Mouse (Mus musculus): ENCODE measurements around the gene Gpc6.

Gpc6 gene

DNA sequence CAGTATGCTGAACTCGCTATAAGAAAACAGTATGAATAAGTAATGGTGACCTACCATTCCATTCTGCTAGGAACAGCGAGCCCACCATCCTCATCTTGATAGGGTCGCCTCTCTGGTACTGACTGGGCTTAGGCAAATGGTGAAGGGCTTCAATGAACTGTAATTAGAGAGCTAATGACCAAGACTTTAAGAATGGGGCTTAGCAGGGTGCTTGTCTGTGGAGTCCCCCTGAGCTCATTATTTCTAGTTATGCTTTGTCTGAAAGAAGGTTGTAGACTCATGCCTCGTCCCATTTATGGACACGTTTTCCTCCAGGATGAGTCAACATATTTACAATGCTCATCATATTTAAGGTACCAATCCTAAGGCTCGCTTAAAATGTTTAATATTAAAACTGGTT lies 313.1 kb downstream of the Gpc6 start:
- no peak for DNase-seq (ENCODE audit: low spot score in 2 of 2)

DNA sequence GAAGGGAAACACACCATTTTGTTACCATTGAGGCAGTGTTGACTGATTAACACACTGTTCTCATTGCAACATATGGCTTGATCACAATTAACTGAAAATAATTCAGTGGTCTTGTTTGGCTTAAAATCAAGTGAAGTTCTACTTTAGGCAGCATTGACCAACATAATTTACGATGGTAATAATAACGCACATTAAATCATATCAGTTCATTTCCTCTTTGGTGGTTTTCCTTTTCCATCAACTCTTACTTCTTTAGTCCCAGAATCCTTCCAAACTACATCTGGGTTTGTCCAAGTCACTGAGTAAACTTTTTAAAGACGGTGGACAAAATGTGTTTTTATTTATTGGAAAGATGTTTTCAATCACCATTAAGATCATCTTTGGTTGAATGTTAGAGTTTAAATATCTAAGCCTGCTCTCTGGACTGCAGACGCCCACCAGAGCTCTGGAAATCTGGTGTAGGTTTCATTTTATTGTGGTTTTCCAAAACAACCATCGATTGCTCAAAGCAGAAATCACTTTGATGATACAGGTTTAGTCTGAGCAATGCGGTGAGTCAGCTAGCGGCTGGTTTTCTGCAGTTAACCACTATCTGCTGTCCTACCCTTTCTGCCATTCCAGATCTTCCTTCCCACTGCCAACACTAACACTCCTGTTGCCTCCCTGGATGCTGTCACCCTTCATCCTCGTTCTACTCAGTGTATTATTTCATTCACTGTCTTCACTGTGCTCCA lies 314.7 kb downstream of the Gpc6 start:
- DNase-seq (ENCODE audit: low spot score in 2 of 2): no peak

DNA sequence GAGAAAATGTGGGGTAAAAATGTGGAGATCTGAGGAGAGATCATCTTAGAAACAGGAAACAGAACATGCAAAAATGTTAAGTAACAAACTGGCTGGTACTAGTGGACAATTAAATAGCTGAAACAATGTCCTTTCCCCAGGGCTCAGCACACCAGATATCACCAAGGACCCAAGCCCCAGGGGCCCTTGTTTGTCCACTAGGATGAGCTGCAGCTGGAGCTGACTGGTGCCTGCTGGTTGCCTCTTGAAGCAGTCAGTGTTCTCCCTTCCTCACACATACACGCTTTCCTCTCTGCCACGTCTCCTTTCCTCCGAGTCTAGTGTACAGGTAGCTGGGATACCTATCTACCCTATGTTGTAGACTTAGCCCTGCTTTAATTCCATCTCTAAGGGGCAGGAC lies 320.5 kb downstream of the Gpc6 start:
- DNase-seq (ENCODE audit: low spot score in 2 of 2): no peak

DNA sequence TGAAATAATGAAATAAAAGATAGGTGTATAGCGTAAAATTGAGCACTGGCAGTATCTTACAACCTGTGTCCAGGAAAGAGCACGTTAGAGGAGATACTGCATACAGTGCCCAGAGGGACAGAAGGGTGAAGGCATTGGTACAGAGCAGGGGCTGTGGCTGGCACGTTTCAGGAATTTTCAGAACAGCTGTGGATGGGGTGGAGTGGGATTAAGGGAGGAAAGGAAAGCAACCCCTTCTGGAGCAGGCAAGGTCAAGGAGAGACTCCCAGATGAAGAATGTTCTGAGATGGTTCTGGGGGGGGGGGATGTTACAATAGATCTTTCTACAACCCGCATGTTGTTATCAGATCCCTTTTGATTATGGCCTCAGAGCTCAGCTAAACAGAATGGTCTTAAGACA lies 331.1 kb downstream of the Gpc6 start:
- DNase-seq (ENCODE audit: low spot score in 2 of 2): no peak

DNA sequence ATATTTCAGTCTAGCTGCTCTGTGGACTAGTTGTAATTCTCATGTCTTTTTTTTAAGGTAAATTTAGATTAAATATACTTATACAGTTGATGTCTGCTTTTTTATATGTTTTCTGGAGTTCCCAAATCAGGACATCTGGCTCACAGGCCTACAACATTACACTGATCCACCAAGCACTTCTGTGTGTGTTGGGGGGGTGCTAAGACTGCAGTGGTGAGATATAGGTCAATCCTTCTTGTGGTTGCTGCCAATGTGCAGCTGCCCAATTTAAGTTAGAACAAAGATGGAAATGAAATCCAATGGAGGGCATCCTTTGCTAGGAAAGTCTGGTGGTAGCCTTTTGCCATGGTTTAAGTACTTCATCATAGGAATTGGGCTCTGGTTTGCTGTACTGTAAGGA lies 340.5 kb downstream of the Gpc6 start:
- DNase-seq (ENCODE audit: low spot score in 2 of 2): no peak

DNA sequence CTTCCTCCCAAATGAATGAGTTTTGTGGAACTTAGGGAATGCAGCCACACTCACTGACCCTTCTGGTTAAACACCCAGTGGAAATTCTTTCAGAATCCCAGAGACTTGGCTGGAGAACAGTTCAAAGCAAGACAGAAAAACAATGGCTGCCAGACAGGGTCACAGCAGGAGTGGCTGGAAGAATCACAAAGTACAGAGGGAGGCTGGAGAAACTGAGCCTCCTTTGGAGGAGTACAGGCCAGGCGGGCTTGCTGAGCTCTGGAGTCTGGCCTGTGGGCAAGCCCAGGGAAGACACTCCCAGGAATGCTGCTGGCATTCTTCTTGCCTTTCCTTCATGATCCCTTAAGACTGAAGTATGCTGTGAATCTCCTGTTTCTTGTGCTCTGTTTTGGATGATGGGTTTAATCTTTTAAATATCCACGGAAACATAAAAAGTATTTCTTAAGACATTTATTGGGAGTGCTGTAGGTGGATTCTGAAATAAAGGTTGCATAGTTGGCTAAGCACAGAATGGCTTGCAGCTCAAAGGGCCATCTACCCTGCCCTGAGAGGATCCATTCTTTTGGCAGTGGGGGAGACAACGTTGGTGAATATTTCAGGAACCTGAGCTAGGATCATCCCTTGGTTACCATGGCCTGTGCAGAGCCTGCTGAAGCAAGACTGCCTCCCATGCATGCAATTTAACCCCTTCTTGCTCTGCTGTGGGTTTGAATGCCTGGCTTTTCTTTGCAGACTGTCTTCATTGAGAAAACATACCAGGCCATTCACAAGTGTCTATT lies 342.9 kb downstream of the Gpc6 start:
- no peak for DNase-seq (ENCODE audit: low spot score in 2 of 2)

DNA sequence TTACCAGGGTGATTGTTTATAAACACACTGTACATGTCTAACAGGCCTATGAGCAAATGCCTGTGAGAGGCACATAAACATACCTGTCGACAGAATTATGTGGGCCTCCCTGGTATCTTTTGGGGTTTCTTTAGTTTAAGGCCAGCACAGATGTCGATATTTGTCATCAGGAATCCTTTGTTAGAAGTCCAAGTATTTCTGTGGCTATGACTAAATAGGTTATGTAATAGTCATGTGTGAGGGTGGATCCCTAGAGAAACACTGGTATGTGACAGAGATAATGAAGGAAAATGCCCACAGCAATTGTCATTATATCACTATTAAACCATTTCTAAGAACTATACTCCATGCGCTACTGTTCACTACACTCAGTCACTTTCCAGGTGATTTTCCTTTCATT lies 358.5 kb downstream of the Gpc6 start:
- DNase-seq (ENCODE audit: low spot score in 2 of 2): no peak

DNA sequence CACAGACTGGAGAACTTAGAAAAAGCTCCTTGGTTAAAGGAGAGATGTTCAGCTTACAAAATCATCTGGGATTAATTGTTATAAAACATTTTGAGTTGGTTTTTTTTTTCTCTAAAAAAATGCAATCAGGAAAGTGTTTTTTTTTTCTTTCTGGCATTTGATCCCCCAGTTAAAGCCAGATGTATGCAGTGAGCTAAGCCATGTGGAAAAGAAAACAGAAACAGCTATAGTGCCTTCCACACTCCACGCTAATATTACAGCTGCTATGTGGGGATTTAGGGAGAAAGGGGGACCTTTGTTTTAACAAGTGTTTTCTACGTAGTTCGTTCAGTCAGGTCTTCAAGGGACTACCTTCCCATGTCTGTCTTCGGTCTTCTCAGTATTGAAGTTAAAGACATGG lies 368.6 kb downstream of the Gpc6 start:
- DNase-seq (ENCODE audit: low spot score in 2 of 2): no peak

DNA sequence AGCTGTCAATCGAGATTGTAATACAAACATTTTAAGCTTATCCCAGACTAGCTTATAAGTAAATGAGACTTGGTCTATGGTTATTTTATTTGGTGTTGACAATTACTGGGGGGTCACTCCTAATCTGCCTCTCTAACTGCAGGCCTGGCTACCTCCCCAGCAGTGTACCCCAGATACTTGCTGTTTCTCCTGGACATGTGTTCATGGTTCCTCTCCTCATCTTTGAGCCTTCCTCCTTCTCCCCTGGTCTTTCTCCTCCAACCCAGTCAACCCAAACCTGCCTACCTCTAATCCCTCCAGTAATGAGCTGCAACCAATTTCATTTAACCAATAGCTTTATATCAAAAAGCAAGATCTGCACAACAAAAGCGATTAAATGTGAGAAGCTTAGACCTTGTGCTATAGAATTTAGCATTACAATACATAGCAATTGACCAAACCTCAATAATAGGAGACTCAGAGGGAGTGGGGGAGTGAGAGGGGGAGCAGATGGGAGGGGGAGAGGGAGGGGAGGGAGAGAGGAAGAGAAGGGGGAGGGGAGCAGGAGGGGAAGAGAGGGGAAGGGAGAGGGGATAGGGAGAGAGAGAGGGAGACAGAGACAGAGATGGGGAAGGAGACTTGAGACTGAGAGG lies 371.2 kb downstream of the Gpc6 start:
- DNase-seq (ENCODE audit: low spot score in 2 of 2): no peak

DNA sequence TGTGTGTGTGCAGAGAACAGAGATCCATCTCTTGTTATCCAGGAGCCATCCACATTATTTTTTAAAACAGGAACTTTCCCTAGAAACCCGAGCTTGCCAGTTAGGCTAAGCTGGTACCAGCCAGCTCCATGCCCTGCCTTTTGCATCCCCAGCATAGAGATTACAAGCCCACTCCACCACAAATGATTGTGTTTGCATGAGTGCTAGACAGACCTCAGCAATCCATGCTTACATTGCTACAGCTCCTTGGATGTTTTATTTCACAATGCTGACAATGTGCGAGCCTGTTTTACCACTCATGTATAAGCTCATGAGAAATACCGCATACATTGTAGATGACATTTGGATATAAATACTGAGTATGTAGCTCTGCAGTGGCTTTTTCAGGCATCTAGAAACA lies 375.9 kb downstream of the Gpc6 start:
- DNase-seq (ENCODE audit: low spot score in 2 of 2): no peak

DNA sequence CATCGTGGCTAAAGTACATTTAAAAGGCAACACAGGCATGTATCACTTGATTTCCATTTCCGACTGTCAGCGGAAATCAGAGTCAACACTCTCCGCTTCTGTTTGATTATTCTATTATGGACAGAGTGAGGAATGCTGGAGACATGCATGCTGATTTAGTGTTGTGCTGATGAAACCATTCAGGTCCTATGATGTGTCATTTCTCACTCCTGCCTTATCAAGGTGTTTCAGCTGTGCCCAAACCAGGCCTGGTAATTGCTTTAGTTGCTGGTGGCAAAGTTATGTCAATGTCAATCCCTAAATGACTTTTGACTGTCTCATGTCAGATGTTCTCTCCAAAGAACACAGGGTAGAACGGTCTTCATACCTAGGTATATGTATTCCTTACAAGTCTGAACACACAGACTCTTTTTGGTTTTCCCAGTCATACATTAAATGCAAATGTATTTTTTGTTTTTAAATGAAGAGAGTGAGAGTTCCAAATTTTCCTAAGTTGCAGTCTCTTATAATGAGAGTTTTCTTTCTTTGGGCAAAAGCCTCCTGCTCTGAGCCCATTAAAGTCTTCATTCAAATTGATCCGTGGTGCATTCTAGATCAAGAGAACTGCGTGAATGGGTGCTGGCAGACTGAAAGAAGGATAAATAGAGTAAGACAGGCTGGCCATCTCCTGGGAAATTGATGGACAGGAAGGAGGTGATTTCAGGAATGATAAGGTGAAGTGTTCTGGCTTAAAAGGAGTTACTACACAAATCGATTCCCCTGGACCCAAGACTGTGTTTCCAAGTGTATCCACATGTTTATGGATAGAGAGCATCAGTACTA lies 379.0 kb downstream of the Gpc6 start:
- DNase-seq (ENCODE audit: low spot score in 2 of 2): no peak

DNA sequence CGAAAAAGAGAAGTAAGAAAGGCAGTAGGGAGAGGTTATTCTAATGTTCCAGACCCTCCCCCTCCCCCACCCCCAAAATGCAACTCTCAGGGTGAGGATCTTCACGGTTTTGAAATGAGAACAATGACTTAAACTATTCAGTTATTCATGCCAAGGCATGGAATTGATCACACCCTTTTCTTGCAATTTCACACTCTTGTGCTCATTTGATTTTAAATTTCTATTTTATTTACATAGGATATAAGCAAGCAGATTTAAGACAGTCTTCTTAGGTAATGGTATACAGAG lies 379.6 kb downstream of the Gpc6 start:
- no peak for DNase-seq (ENCODE audit: low spot score in 2 of 2)

DNA sequence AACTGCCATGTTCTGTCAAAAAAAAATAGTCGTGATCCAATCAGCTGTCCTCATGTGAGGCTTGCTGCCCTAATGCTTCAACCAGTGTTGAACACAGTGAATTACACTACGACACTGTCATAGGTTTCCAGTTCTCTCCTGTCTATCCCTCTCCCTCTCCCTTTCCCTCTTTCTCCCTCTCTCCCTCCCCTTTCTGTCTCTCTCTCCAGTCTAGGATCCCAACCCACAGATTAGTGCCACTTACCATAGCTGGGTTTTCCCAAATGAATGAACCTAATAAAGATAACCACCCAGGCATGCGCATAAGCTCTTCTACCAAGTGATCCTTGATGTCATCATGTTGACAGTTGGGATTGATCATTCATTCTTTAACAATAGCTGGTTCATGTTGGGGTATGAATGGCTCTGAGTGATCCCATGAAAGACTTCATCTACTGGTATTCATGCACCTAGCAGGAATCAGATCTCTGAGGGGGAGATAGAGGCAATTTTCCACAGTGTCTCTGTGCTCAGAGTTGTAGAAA lies 384.9 kb downstream of the Gpc6 start:
- no peak for DNase-seq (ENCODE audit: low spot score in 2 of 2)

DNA sequence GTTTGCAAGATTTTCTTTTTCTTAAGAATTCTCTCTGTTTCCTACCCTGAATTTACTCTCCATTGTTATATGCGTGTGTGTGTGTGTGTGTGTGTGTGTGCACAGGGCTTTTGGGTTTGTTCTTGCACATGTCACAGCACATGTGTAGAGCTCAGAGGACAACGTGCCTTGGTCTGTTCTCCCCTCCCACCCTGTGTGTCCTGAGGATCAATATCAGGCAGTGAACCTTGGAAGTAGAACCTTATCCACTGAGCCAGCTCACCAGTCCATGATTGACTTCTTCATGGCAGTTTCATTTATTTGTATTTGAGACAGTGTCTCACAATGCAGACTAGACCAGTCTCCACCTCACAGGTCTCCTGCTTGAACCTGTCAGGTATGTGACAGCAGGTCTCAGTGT lies 399.1 kb downstream of the Gpc6 start:
- no peak for DNase-seq (ENCODE audit: low spot score in 2 of 2)

DNA sequence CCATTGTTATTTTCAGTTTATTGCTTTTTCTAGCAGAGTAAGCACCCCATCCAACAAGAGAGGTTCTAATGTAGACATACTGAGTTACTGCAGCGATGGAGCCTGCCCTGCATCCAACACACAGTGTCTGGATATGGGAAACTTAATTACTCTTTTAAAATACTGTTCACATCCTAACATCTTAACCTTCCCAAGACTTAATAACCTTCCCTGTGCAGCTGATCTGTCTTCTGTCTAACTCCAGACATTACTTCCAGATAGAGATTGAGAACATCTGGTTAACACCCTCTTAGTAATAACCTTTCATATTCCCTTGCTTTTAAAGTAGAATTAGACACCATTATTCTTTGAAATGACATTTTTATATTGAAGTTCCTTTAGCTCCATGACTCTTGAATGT lies 407.1 kb downstream of the Gpc6 start:
- DNase-seq (ENCODE audit: low spot score in 2 of 2): no peak

DNA sequence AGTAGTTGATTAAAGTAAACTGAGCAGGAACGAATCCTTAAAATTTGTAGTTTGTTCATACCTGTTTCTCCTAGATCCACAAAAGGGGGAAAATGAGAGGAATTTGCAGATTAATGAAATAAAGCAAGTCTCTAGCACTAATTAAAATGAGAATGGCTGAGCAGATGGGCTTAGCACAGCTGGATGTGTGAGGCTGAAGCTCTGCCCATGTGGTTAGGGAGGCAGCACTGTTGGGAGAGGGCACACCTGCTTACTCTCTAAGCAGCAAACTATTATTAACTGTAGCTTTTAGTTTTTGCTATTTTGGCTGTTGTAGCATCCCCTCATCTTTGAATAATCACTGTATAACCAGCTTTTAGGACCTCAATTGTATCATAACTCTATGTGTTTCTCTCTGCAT lies 412.2 kb downstream of the Gpc6 start:
- no peak for DNase-seq (ENCODE audit: low spot score in 2 of 2)

DNA sequence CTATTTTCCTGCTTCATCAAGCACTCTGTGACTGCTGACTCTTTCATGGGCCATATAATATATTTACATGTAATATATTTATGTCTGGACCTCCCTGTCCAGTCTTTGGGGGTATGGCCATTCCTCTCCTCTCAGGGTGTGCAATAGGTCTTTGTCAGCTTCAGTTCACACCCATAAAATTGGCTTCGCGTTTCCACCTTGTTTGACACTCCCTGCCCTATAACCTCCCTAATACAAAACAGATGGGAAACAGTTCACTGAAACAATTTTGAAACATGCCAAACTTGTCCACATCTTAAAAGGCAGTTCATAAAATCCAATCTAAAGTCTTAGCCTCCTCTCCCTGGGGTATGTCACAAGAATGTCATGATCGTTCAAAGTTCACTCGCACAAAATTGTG lies 415.4 kb downstream of the Gpc6 start:
- no peak for DNase-seq (ENCODE audit: low spot score in 2 of 2)

DNA sequence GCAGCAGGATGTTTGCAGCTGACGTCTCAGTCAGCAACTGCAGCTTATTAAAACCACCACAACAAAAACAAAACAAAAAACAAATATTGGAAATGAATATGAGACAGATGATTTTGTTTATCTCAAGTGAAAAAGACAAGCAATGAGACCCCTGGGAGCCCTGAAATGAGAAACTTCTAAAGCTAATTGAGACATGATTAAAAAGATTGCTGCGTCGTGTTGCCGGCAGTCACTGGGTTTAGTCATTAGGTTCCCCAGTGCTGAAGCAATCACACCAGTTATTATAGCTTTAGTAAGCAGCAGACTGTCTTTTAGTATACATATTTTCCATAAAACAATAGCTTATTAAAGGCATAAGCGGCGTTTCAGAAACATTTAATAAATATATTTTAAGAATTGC lies 419.4 kb downstream of the Gpc6 start:
- DNase-seq (ENCODE audit: low spot score in 2 of 2): no peak

DNA sequence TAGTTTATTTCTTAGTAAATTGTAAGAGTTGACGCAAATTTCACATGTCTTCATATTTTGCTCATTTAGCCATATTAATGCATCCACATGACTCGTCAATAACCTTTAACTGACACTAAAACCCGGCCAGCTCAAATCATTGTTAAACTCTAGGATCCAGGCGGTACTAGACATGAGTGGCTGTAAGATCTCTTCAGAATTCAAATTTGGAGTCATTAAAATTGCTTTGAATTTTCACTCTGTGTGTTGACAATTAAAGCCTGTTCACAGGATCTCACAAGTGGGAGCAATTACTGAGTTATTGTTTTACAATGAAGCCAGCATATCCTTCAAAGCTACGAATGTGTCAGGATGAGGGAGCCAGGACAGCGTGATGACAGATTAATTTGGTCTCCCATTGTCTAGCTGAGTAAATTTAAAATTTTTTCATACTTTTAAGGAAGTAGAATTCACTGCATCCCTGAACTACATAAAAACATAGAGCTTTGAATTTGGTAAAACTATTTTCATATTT lies 421.3 kb downstream of the Gpc6 start:
- no peak for DNase-seq (ENCODE audit: low spot score in 2 of 2)

DNA sequence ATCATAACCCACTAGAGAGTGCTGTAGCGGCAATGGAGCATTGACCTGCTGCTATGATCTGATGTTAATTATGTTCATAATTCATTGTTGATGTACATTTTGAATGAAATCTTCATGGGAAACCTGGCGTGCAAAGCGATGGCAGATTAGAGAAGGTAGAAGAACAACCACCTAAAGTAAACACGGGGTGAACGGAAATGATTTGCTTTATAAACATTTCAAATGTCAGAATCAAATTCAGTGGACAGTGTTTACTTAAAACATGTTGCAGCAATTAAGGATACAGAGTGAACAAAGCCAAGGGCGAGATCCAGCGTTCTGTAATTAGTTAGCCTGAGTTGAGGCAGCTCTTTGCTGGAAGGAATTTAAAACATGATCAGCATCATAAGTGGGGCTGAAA lies 426.2 kb downstream of the Gpc6 start:
- no peak for DNase-seq (ENCODE audit: low spot score in 2 of 2)

DNA sequence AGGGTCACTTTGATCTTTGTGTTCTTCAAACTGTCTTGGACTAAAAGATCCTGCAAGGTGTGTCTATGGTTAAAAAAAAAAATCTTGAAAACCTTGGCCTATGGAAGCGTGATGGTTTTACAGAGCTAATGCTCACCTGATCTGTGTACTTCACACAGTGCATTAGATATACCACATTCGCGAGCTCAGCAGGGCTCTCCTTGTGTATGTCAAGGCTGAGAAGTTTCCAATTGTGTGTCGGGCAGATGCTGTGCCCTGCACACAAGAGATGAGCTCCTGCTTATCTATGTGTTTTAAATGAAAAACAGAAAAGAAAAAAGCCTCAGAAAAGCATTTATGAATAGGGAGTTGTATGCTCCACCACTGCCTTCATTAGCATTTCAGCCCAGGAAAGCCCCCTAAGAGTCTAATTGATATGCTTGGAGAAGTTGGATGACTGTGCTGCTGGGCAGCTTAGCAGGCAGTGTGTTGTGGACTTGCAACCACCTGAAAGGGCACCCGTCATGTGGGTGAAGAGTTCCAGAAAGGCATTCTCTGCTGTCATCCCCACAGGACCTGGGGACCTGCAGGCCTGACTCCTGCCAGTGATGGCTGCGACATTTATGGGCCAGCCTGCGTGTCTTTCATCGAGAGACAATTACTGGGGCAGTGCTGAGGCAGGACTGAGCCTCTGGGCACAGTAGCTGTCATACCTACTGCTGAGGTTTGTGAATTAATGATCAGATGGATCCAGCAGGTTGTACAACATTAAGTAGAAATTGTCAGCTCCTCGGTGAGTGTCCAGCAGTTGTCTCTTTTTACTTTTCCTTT lies 436.2 kb downstream of the Gpc6 start:
- no peak for DNase-seq (ENCODE audit: low spot score in 2 of 2)
